Mouse (Mus musculus) embryonic fibroblast, embryonic 13.5 days (primary cell): Measurements from ENCODE around the gene Thbd. TPM values are rescaled to one million over a fixed set of nuclear protein-coding genes. Genes with fewer than 3 reads are reported as not detected.
A peak's percentile ranks its signal among the peaks of the same experiment; 100 is the strongest.

Source experiments
- H3K27ac ChIP-seq: 2 replicates; pipeline ENCODE4 v1.5.1; 2012; ENCODE audit warnings: low read length, control low read depth, inconsistent platforms; ENCODE audit not compliant: insufficient read depth
- H3K4me1 ChIP-seq: 2 replicates; pipeline ENCODE4 v1.6.1; 2011; ENCODE audit warnings: low read length; ENCODE audit not compliant: control insufficient read depth, insufficient read depth
- H3K4me3 ChIP-seq: 2 replicates; pipeline ENCODE4 v1.5.1; 2011; ENCODE audit warnings: mild to moderate bottlenecking, control low read depth, low read length; ENCODE audit not compliant: insufficient read depth
- CTCF ChIP-seq: IDR thresholded peaks from 2 replicates; pipeline ENCODE4 v1.5.1; 2011; ENCODE audit warnings: mild to moderate bottlenecking, control low read depth, low read length, moderate library complexity, borderline replicate concordance; ENCODE audit not compliant: insufficient read depth
- POLR2A ChIP-seq: IDR thresholded peaks from 2 replicates; pipeline ENCODE4 v1.6.1; 2011; ENCODE audit warnings: low read depth, mild to moderate bottlenecking, control low read depth, low read length, moderate library complexity
- polyA plus RNA-seq: library from polyadenylated mRNA; stranded (reverse); fragments of >200 nt; gene quantifications from 2 replicates; pipeline ENCODE4 v1.2.4, GENCODE M21; 2011; ENCODE audit warnings: low read depth; ENCODE audit not compliant: missing spikeins, insufficient read length

Gene Thbd
- polyA plus RNA-seq, 1 experiment: 66.5 TPM

GRCm38 (mm10) chr2:148406160-148406970 is 1.6 kb downstream of the Thbd start:
- Histone ChIP-seq H3K4me3 (peak overlapping the region; percentile 31), H3K4me1 (peaks cover 11% of the 10 kb centered on the region; the same call in 1 of the 2 replicates), H3K27ac (no peak overlapping the region)
- TF ChIP-seq POLR2A: 0 out of 2 replicates have a peak, but pooled peaks have one; percentile 32
- peak; percentile 46; the same call in 1 of the 2 replicates for TF ChIP-seq CTCF

DNA sequence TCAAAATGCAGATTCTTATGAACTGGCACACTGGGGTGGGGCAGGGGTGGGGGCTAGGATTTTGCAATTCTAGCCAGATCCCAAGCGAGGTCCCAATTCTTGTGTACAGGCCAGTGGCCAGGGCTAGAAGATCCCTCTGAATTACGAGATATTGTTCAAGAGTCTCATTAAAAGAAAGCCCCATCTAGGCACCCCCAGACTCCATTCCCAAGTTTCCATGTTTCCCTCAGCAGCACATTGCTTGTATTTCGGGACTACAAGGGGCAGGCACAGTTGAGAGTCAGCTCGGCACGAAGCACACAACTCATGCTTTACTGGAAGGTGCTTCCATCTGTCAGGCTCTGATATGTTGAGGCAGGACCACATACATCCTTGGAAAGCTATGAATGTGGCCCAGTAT is 3.1 kb downstream of the Thbd start:
- no peak overlapping the region for H3K27ac ChIP-seq
- TF ChIP-seq CTCF: no peak
- no peak for TF ChIP-seq POLR2A
- peak overlapping the region; percentile 37 for H3K4me3 ChIP-seq
- peaks cover 14% of the 10 kb centered on the region for H3K4me1 ChIP-seq

DNA sequence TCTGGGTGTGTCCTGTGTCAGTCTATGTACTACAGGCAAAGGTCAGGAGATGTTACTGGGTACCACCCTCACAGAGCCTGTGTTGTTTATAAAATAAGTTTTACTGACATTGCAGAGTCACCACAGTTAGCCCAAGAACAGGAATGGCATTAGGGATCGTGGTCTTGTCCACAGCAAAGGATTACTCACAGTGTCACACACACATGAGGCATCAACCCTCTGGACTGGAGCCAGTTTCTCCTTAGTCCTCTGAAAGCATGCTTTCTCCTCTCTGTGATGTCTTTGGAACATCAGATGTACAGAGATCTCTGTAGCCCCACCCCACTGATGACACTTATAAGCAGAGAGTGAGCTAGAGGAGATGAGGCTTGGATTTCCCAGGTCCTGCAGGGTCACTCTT is 5.8 kb downstream of the Thbd start:
- no peak for TF ChIP-seq CTCF
- no peak for TF ChIP-seq POLR2A
- H3K27ac ChIP-seq: no peak overlapping the region
- peaks cover 22% of the 10 kb centered on the region for H3K4me1 ChIP-seq
- no peak overlapping the region for H3K4me3 ChIP-seq

GRCm38 (mm10) chr2:148398901-148399685 is 8.9 kb downstream of the Thbd start:
- peak overlapping the region; percentile 74 for H3K27ac ChIP-seq
- H3K4me1 ChIP-seq: peaks cover 25% of the 10 kb centered on the region
- H3K4me3 ChIP-seq: no peak overlapping the region
- TF ChIP-seq POLR2A (no peak), CTCF (no peak)

DNA sequence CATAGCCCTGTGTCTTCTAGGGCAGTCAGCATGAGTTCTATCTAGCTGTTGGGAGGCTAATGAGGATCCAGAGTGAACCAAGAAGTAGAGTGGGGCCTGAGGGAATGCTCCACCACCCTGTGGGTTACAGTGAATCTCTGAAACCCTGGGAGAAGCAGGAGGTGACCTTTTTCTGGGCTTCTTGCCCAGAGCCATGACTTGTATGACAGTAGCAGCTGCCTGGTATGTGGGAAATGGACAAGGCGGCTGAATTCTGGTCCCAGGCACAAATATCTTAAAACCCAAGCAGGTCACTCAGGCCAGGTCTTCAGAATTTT is 10.2 kb downstream of the Thbd start:
- Histone ChIP-seq H3K4me3 (no peak overlapping the region), H3K4me1 (peaks cover 25% of the 10 kb centered on the region), H3K27ac (peak overlapping the region; percentile 54)
- no peak for TF ChIP-seq POLR2A
- TF ChIP-seq CTCF: no peak

GRCm38 (mm10) chr2:148397015-148397783 is 10.8 kb downstream of the Thbd start:
- Histone ChIP-seq H3K4me3 (no peak overlapping the region), H3K27ac (peak overlapping the region; percentile 54), H3K4me1 (peaks cover 22% of the 10 kb centered on the region)
- TF ChIP-seq POLR2A: no peak
- no peak for TF ChIP-seq CTCF

DNA sequence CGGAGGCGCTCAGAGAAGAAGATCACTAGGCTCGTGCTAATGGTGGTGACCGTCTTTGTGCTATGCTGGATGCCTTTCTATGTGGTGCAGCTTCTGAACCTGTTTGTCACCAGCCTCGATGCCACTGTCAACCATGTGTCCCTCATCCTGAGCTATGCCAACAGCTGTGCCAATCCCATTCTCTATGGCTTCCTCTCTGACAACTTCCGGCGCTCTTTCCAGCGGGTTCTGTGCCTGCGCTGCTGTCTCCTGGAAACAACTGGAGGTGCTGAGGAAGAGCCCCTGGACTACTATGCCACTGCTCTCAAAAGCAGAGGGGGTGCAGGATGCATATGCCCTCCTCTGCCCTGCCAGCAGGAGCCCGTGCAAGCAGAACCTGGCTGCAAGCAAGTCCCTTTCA is 11.8 kb downstream of the Thbd start:
- H3K27ac ChIP-seq: no peak overlapping the region
- no peak overlapping the region for H3K4me3 ChIP-seq
- peaks cover 19% of the 10 kb centered on the region for H3K4me1 ChIP-seq
- TF ChIP-seq POLR2A (no peak), CTCF (no peak)

GRCm38 (mm10) chr2:148395131-148396051 is 12.6 kb downstream of the Thbd start, which contains the start of gene Sstr4:
Sstr4 (plus strand) TSS chr2:148395344.
- TF ChIP-seq CTCF (peak; percentile 88; the same call in 1 of the 2 replicates), POLR2A (no peak)
- Histone ChIP-seq H3K4me1 (peaks cover 17% of the 10 kb centered on the region), H3K27ac (no peak within 1 kb of the TSS), H3K4me3 (peak within 1 kb of the TSS; percentile 26)
